Mouse (Mus musculus) spleen, adult 18-20 months (tissue): Measurements from ENCODE around the gene Tnn.

Experiments used
- DNase-seq, 2 experiments: peaks; one replicate each; pipeline ENCODE4 v3.0.0; 2022; ENCODE audit warnings: mixed read lengths in 2 of 2

The Tnn gene

DNA sequence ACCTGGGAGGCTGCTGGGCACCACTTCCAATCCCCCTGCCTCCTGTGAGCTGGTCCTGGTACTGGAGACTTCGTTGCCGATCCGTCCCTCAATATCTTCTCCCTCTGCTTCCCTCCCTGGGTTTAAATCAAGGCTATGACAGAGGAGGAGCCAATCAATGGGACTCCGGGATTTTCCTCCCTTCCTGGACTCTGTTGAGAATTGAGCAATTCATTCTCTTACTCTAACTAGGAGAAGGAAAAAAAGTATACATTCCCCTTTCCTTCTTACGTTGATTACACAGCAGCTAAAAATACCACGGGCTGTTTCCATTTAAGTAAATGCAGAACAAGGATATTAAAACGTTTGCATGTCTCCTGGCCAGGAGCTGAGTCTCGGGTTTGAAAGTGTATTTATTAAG is at the start of gene Tnn:
Gene Tnn, minus strand, starts transcription at position 101 of the 400 bp plus-strand sequence.
- DNase-seq: no peak

DNA sequence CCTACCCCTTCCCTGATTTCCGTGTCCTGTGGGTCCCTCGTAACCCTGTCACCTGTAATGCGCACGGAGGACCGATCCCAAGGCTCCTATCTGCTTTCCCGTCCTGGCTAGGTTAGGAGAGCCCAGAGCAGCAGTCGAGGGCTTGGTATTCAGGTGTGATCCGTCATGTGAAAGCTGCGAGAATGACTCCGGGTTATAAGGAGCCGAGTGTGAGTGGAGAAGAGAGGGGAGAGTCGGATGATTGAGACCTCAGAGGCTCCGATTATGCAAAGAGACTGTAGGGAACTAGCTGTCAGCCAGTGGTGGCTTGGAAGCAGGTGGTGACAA is 41.9 kb upstream of the Tnn start:
- no peak for DNase-seq

DNA sequence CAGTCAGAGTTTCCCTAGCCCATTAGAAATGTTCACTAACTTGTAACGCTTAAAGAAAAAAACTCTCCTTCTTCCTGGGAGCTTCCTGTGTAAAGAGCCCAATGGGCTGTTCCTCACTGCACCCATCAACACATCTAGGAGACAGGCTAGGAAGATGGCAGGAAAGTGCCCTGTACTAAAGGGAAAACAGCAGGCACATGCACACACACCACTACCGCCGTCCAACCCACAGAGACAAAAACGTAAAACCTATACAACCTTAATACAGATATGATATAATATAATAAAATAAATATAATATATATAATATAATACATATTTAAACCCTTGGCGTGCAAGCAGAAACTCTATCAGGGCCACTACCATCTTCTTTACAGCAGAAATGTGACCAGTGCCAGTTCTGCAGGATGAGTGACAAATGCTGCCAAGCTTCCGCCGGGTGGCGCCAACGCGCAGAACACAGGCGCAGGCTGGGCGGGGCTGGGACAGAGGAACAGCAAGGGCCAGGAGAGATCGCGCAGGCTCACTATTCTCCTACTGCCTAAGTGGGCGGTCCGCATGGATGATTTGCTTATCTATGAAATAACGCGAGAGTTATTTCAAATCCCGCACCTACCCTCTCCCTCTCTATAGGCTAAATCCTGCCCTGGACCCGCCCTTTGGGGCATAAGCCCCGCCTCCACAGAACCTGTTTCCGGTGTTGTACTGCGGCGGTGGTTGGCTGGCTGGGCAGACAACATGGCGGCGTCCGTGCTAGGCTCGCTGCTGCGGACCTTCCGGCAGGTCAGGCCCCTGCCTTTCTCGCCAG is 41.4 kb upstream of the Tnn start, which contains the start of gene Mrps14:
Gene Mrps14, plus strand, starts transcription at position 687 of the 808 bp plus-strand sequence.
- peak; percentile 97 to 98 for DNase-seq

DNA sequence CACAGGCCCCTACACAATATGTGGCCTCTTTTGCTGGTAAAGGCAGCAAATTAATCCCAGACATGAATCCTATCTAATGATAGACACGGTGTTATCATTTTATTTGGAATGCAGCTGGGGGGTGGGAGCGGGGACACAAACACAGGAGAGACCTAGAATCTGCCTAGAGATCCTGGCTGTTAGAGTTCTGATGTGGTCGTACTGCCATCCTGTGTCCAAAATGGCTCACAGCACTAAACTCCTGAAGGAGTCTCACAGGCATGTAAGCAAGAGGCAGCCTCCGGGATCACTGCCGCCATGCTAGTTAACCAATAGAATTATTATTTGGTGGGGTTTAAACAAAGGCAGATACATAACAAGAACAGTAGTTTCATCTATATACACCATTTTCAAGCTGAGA is 31.1 kb upstream of the Tnn start:
- no peak for DNase-seq

DNA sequence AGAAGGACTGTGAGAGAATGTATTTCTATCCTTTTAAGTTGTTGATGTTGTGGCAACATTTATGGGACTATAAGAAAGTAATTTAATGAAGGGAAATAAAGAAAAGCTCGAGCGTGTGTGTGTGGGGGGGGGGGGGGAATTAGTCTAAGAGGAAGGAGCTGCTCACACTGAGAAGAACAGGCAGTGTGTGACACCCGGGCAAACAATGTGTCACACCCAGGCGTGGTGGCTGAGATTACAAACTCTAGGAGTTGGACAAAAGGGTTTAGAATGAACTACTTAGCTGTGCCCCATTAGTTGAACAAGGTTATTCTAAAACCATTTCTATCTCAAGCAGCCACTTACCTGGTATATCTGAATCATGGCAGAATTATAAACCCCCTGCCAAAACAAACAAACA is 27.8 kb upstream of the Tnn start:
- no peak for DNase-seq

DNA sequence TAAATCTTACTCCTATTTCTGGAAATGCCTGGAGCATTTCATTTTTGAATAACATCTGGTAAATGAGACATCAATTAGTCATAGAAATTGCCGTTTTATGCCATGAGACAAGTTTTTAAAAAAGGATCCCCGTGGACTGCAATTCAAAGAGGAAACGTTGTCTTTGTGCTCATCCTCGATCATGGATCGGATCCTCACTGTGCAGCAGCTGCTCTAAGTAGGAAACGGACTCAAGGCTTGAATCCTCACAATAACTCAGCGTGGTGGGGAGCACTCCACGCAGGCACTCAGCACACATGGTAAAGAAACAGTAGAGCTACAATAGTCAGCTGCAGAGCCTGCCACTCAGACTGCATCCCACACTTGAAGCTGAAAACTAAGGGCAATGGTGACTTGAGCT is 23.5 kb upstream of the Tnn start:
- no peak for DNase-seq

DNA sequence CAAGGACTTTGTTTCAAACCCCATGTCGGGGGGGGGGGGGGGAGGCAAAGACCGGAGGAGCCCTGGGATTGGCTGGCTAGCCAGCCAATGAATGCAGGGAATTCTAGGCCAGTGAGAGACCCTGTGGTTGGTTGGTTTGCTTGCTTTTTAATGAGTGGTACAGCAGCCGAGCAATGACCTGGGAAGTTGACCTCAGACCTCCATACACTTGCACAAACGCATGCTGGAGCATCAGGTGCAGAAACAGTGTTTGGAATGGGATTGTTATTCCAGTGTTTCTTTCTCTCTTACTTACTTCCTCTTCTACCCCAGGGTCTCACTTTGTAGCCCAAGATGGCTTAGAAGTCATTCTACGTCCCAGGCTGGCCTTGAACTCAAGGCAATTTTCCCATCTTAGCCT is 13.2 kb upstream of the Tnn start:
- no peak for DNase-seq

DNA sequence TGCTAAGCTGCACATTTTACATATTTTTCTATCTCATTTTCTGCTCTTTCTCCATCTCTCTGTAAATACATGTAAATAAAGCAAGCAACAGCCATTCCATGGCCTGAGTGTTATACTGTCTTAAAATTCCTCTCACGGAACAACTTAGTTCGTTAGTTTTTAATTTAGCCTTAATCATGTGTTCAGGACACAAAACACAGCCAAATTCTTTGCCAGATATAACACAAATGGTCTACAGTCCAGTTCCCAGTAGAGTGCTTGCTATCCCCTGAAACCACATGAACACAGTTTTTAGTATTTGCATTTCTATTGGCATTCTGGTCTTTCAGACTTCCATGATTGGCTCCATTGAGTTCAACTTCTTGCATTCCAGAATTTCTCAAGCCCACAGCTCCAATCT is 4.8 kb upstream of the Tnn start:
- DNase-seq: no peak

DNA sequence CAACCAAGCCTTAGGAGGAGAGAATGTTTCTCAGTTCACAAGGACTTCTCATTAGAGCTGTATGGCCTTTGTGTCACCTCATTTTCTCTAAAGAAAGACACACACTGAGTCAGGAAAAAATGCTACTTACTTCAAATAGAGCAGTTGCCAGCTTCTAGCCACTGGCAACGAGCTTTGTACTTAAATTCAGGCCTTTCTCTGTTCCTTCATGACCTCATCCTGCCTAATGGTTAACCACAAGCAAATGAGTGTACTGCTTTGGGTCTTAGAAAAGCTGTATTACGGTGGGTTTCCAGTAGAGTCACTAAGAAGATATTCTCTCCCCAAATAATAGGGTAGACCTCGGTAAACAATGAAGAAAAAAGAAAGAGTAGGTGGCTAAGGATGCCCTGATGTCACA is 2.7 kb downstream of the Tnn start:
- DNase-seq: no peak

DNA sequence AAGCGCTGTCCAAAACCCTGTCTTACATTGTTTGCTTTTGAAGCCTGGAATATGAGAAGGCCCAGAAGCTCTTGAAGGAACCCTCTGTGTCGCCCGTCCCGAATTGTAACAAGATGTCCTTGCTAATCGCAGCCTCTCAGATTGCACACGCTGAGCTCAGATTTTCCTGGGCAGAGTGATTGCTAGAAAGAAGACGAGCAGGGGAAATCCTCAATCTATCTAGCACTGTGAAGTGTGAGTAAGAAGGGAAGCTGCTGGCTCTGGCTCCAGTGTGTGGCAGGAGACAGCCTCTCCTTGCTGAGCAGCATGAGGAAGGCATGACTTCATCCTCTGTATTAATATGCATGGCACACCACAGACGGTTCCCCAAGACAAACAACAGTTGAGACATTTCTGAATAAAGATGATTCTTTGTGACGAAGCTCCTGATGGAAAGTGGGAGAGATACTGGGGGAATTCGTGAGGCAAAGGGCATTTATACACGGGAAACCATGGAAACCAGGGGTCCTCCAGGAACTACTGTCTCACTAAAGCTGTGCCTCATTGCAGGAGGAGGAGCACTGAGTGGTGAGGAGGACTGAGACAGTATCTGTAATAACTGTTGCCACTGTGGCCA is 4.0 kb downstream of the Tnn start:
- no peak for DNase-seq

DNA sequence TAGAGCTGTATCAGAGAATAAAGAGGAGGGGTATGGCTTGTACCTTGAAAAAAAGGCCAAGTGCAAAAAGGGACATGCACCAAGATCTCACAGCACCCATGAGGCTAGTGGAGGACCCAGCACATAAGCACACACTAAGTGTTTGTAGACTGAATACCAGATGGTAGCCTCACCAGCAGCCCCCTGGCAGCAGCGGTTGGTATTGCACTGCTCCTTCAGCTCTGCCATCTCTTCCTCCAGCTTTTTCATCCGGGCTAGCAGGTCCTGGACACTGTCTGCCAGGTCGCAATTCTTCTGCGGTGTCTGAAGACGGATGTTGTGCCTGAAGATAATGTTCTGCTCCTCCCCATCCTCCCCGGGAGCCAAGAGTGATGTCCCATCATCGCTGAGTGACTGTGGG is 6.1 kb downstream of the Tnn start:
- no peak for DNase-seq

DNA sequence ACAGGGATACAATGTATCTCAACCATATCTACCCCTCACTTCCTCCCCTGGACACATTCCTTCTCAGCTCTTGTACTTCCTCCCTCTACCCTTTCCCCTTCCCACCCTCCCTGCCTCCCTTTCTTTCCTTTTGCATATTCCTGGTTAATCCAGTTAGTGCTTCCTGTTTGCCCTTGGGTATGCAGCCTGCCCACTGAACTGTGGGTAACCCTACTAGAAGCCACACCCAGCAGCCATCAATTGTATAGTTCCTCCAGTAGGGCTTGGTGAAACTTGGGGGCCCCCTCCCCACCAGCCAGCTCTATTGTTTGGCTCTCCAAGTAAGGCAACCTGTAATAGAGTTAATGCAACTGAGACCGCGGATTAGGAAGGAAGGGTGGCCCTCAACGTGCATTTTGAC is 7.8 kb downstream of the Tnn start:
- no peak for DNase-seq

DNA sequence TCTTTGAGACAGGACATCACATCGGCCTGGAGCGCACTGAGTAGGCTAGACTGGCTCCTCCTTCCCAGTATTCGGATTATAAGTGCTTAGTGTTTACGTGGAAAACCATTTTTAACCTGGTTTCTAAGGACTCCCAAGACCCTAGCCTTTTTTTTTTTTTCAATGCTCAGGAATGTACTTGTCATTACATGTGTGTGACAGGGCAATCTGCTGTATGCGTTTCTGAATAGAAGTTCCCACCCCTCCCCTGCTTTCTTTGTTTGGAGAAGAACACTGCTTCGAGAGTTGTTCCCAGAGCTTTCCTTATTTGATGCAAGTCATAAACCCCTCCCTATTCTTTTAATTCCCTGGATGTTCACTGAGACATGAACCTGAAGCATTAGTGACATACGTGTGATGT is 9.0 kb downstream of the Tnn start:
- DNase-seq: no peak

DNA sequence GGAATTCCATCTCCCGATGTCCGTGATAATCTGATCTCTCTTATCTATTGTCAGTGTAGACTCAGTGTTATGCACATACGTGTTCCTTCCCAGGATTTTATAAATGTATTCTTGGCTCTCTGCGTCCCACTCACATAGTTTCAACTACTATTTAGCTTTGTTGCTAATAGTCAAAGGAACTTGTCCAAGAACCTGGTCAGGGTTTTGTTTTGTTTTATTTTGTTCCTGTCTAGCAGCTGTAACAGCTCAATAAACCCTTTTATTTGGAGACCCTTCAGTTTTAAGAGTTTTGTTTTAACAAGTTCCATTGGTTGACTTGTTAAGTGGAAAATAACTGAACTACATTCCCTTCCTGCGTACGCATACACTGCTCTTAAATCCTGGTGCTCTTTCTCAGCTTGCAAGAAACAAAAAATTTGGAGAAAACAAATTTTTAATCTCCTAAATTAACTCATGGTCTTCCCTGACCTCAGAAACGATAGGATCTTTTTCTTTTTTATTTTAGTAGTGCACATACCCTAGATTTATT is 17.0 kb downstream of the Tnn start:
- DNase-seq: no peak

DNA sequence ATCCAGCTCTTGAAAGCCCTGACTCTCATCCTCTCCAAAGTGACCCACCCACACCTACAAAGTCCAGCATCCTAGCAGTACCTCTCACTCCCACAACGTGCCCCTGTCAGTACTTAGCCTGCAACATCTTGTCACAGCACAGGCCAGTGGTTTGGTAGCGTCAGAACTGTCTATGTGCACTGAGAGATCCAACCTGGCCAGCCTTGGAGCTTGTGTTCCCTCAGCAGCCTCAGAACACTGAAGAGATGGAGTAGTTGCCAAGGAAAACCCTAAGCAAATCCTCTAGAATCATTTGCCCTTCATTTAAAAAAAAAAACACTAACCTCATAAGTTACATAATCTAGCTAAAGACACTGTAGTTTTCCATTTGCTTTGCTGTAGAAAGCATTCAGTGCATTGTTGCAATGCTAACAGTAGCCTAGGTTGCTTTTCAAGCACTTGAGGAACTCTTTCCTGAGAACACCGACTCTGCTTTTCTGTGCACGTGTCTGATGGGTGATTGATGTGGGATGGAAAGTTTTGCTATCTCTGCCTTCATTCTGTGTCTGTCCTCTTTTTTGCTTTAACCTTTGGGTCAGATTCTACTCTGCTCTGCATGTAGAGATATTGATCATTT is 19.8 kb downstream of the Tnn start:
- DNase-seq: no peak

DNA sequence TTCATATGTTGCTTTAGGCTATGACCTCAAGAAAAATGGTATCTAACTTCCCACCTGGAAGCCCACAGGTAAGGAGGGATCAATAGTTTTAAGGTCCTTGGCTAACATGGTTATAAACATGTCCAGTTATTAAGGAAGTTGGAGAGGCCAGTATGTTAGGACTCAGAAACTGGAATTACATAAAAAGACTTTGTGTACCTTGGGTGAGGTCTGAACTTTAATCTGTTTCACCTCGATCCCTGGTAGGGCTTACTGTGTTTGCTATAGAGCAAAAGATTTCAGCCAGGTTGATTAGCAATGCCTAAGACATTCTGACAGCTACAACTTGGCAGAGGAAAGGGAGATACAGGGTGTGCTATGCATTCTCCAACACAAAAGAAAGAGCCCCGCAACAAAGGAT is 29.4 kb downstream of the Tnn start:
- DNase-seq: no peak

DNA sequence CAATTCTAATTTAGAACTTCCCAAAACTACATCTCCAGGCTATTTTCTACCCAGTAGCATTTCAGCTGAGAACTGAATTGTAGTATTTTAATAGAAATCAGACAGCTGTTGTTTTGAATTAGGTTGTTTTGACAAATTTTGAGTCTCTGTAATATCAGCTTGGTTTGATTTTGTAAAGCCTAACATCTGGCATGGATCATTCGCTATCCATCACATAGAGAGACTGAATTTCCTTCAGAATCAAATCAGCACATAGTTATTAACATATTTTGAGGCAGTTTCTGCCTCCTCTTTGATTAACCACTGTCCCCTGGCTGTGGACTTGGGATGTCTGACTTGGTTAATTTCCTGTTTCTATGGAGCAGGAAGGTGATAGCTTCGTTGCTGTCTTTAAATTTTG is 44.8 kb downstream of the Tnn start:
- DNase-seq: no peak

DNA sequence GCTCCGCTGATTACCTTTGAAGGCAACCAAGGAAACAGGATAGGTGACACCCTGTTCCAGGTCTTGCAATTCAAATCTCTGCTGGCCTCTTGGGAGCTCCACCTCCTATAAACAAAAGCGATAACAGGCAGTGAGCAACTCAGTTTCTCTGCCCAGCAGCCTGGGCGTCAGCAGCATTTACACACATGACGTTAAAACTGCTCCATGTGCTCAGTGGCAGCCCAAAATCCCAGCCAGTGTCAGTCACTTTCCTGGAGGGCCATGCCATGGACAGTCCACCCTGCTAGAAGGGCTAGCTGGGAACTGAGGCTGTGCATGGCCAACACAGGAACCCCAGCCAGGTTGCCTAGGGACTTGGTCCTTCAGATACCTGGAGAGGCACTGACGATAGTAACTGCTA is 48.0 kb downstream of the Tnn start:
- DNase-seq: no peak

DNA sequence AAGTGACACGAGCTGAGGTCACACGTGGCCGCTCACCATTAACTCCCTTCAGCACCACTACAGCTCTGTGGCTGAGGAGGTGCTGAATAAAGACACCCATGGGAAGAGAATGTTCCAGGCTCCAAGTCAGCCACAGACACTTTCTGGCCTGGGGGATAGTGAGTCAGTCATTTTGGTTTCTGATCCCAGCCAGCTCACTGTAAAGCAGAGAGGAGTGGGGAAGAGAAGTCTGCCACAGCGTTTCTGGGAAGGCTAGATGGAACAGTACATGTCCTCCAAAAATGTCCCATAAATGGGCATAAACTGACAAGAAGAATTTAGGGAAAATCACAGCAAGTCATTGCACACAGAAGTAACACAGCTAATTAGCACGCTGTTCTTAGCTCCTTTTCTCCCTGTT is 52.4 kb downstream of the Tnn start:
- DNase-seq: no peak

DNA sequence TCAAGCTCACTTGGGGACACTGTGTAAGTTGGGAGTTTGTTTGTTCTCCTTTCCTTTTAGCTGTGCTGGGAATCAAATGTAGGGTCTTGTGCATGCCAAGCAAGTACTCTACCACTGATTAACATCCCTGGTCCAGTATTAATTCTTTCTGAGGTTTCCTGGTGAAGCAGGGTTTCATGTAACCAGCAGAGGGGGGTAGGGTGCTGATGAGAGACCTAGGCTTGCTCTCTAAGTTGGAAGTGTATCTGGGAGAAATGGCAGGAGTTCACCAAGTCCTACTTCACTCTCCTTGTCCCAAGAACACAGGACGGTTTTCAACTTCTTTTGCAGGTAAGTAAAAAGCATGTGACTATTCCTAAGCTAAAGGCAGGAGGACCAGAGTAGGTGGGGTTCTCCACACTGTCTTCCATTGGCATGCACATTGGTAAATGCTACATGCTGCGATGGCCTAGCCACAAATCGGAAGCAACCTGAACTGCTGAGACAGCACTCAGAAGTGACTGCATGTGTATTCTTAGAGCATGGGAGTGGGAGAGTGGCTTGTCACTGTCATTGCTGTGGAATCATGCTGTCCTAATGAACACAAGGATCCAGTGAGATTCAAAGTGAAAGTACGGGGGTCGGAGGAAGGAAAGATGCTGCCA is 53.6 kb downstream of the Tnn start:
- DNase-seq: no peak

DNA sequence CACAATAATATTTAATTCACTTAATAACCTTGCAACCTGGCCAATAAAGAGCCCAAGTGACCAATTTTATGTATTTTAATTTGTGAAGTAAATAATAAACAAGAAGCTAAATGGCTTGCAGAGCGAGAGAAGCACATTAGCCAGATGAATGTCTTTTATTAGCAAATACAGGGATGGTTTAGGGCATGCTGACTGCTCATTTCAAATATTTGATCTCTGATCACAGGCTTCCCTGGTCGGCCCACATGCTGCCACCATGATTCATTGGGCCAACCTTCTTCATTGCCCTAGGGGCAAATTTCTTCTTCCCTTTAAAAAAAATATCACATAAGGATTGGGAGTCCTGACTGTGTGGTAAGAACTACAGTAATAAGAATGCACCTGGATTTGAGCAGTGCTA is 66.7 kb downstream of the Tnn start:
- DNase-seq: no peak

DNA sequence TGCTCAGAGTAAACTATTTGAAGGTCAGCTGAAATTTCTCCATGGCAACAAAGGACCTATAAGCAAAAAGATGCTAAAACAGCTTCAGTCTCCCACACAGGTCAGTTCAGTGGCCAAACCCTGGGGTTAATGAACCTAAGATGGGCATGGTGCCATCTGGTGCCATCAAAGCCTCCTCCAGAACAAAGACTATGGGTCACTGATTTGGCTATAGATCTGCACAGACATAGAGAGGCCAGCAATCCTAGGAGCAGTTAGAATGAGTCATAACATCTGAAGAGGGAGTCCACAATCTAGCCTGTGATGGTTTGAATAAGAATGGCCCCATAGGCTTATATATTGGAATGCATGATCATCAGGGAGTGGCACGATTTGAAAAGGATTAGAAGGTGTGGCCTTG is 69.1 kb downstream of the Tnn start:
- DNase-seq: no peak

DNA sequence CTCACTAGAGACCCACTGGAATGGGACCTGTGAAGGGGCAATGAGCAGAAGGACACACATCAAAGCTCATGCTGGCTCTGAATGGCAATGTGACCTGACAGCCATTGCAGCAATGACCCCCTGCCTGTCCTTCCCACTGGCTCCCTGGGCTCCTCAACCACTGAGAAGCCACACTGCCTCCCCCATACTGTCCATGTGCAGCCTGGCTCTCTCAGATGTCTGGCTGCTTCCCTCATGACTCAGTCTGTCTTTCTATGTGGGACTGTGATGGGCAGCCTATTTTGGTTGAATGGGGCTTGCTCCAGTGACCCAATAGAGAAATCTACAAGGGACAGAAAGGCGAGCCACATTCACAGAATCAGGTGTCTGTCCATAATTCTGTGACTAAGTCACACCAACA is 70.7 kb downstream of the Tnn start:
- DNase-seq: no peak
